Mouse (Mus musculus): ENCODE data around the gene Kcnmb2.

GRCm38 (mm10) chr3:32101391-32101790 lies 199.1 kb downstream of the Kcnmb2 start:
- TF ChIP-seq CTCF (IDR thresholded peaks at IDR 0.05; ENCODE audit: low read depth) (no peak), EP300 (optimal IDR thresholded peaks at IDR 0.05) (no peak)
